Mouse (Mus musculus) lung, postnatal 0 days (tissue): ENCODE measurements around the gene Irx5.

Source experiments
- CTCF ChIP-seq: IDR thresholded peaks from 2 replicates; pipeline ENCODE4 v1.5.1; 2016; ENCODE audit warnings: antibody characterized with exemption, mild to moderate bottlenecking
- EP300 ChIP-seq: IDR thresholded peaks from 2 replicates; pipeline ENCODE4 v1.6.1; 2016; ENCODE audit warnings: antibody characterized with exemption, mild to moderate bottlenecking, control low read depth

DNA sequence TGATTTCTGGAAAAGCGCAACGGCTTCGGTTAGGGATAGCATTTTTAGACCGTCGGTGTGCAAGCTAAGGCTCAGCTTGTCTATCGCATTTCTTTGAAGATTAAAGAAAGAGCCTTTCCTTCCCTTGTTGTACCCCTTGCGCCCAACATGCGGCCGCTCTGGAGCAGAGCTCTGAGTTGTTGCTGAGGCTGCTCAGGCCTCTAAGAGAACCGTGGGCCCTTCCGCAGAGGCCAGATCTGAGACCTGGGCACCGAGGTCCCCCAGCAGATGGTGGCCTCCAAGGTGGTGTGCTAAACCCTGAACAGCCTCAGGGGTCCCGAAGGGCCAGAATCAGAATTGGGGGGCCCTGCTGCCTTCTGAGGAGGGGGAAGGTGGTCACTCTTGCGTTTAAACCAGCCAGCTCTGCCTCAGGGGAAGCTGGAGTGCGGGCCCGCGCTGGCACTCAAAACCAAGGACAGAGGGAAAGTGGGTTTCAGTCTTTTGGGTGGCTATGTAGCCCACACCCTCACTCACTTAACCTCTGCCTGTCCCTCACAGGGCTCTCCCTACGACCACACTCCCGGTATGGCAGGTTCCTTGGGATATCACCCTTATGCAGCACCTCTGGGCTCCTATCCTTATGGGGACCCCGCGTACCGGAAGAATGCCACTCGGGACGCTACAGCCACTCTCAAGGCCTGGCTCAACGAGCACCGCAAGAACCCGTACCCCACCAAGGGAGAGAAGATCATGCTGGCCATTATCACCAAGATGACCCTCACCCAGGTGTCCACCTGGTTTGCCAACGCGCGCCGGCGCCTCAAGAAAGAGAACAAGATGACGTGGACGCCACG is 1.8 kb downstream of the Irx5 start:
- no peak for TF ChIP-seq CTCF
- TF ChIP-seq EP300 = no peak
